ENCODE assay signal across 8 mouse cellular contexts in genomic region chr10:83183634-83184479, GRCm38 (mm10).
A peak's percentile ranks its signal among the peaks of the same experiment; 100 is the strongest.
DNase-seq lines count a peak whose midpoint lies in the region; ATAC-seq and TF ChIP-seq lines count a peak whose summit lies in the region.

No protein-coding gene starts in this region.

- H3K4me3 ChIP-seq in kidney, adult 2 months (ENCODE audit: insufficient read depth, low read depth, low read length) = no peak overlapping the region
- H3K4me3 ChIP-seq in limb, embryonic 15.5 days = no peak overlapping the region

- H3K4me2 ChIP-seq in limb, embryonic 15.5 days = no peak overlapping the region

- H3K27me3 ChIP-seq in kidney, adult 2 months (replicated peaks; ENCODE audit: control insufficient read depth, insufficient read depth, low read length) = no peaks in the 10 kb centered on the region
- peaks cover 6% of the 10 kb centered on the region; the same call in 1 of the 2 replicates for H3K27me3 ChIP-seq in limb, embryonic 15.5 days
- no peaks in the 10 kb centered on the region for H3K27me3 ChIP-seq in splenic B cell, adult 2 months (ENCODE audit: control insufficient read depth, insufficient read depth, low read length, poor library complexity, severe bottlenecking)

- DNase-seq in kidney, adult 2 months = no peak
- DNase-seq in kidney, adult 18-20 months = no peak
- DNase-seq in MN1 (ENCODE audit: low spot score) = peak; percentile 86
- DNase-seq in splenic B cell, adult 2 months (ENCODE audit: low read depth, low spot score) = peak; percentile 67
- no peak for DNase-seq in adrenal gland, postnatal 4 days (ENCODE audit: low spot score in 2 of 2)
- no peak for DNase-seq in adrenal gland, postnatal 36 days
- no peak for DNase-seq in lung, postnatal 10 days

- peaks cover 25% of the 10 kb centered on the region for H3K4me1 ChIP-seq in kidney, adult 2 months (ENCODE audit: control insufficient read depth, insufficient read depth, low read length)
- peaks cover 36% of the 10 kb centered on the region for H3K4me1 ChIP-seq in limb, embryonic 15.5 days

- TF ChIP-seq CTCF in kidney, adult 2 months (conservative IDR thresholded peaks at IDR 0.05; ENCODE audit: insufficient read depth, insufficient read length, low read depth, low read length) = no peak

- no peak overlapping the region for H3K9ac ChIP-seq in limb, embryonic 15.5 days

- H3K9me3 ChIP-seq in limb, embryonic 15.5 days = peaks cover 4% of the 10 kb centered on the region; the same call in 1 of the 2 replicates

- 0 out of 2 replicates have a peak overlapping the region, but pooled peaks have one; percentile 6 for H3K27ac ChIP-seq in kidney, adult 2 months (ENCODE audit: insufficient read depth, low read depth, low read length)
- H3K27ac ChIP-seq in limb, embryonic 15.5 days = peak overlapping the region; percentile 22; the same call in 1 of the 2 replicates

- no peak for ATAC-seq in limb, embryonic 15.5 days (ENCODE audit: insufficient number of reproducible peaks, low FRiP score, low TSS enrichment, low read depth)

- no peak for TF ChIP-seq POLR2A in kidney, adult 2 months (IDR thresholded peaks at IDR 0.05; ENCODE audit: low read depth, low read length)

- 63% methylated on average over 12 of the region's 12 CpGs for WGBS in kidney, adult 2 months
- 43% methylated on average over 12 of the region's 12 CpGs for WGBS in limb, embryonic 15.5 days

- no peaks in the 10 kb centered on the region for H3K36me3 ChIP-seq in kidney, adult 2 months (ENCODE audit: control insufficient read depth, insufficient read depth, low read length)
- H3K36me3 ChIP-seq in limb, embryonic 15.5 days = 0 out of 2 replicates have a peak, but pooled peaks cover 5% of the 10 kb centered on the region
- H3K36me3 ChIP-seq in splenic B cell, adult 2 months (ENCODE audit: control insufficient read depth, insufficient read depth, low read length, poor library complexity, severe bottlenecking) = no peaks in the 10 kb centered on the region

Comparison
In these comparisons a context has a peak if more than half of its experiments do, and no peak if none do; other contexts are left out.
1. DNase-seq: peak in MN1 (single experiment) and splenic B cell, adult 2 months (single experiment); none in kidney, adult 2 months (single experiment), kidney, adult 18-20 months (single experiment), adrenal gland, postnatal 4 days (0 of 2), adrenal gland, postnatal 36 days (0 of 2) and lung, postnatal 10 days (single experiment).